Mouse (Mus musculus): ENCODE measurements around the gene Vmn2r62. TPM values are rescaled to one million over a fixed set of nuclear protein-coding genes. Genes with fewer than 3 reads are reported as not detected.

Gene Vmn2r62
- not detected for polyA plus RNA-seq (2017; shearing (Covaris generic))

DNA sequence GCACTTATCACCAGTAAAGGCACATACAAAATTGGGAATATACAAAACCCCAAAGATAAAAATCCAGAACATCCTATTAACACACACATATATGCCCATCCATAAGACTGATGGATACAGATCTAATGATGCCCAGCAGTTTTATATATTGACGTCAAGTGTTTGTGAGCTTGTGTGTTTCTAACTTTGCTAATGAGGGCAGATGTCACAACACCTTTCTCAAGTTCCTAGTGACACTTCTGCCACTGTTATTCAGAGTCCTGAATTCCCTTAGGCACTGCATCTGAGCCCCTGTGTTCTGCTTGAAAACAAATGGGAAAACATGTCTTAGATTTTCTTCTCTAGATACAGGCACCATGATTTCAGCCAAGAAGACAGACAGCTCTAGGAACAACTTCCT is at the start of gene Vmn2r62:
Vmn2r62 (minus strand) TSS at position 101 of the 400 bp plus-strand sequence.

DNA sequence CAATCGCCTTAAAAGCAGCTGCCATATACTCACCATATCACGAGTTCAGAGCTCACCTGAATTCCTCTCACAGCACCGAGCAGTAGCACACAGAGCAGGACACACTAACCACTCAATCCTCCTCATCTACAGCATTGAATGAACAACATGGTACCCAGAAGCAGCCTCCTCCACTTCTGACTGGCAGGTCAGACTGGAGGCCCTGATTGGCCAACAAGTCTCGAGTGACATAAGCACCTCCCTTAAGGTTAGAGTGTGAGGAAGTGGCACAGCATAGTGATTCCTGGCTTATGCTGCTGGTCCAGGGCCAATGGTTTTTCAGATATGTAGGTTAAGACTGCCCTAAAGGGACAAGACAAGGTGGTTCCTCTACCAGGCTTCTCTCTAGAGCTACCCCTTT is 66.4 kb downstream of the Vmn2r62 start, which contains the start of gene Gm17067:
Gm17067 (minus strand) TSS at position 101 of the 400 bp plus-strand sequence.

Other genes with a start within 250 kb of the Vmn2r62 start
- gene Gm21028, start 214.9 kb downstream of the Vmn2r62 start, polyA plus RNA-seq (2017; shearing (Covaris generic)) = not detected
- not detected for gene Zfp977, start 201.0 kb downstream of the Vmn2r62 start, polyA plus RNA-seq (2017; shearing (Covaris generic))
- gene Zfp976, start 150.9 kb downstream of the Vmn2r62 start, polyA plus RNA-seq (2017; shearing (Covaris generic)) = 2.2 TPM
- 4.4 TPM for gene Zfp975, start 100.8 kb downstream of the Vmn2r62 start, polyA plus RNA-seq (2017; shearing (Covaris generic))
- gene Gm17067, start 66.5 kb downstream of the Vmn2r62 start, polyA plus RNA-seq (2017; shearing (Covaris generic)) = not detected
- not detected for gene Gm2381, start 73.7 kb upstream of the Vmn2r62 start, polyA plus RNA-seq (2017; shearing (Covaris generic))
- 0.05 TPM for gene Vmn2r63, start 140.3 kb upstream of the Vmn2r62 start, polyA plus RNA-seq (2017; shearing (Covaris generic))
- not detected for gene Gm9268, start 225.2 kb upstream of the Vmn2r62 start, polyA plus RNA-seq (2017; shearing (Covaris generic))

All from activated CD4-positive, CD25-positive, alpha-beta regulatory T cell, adult 9 weeks (primary cell).